Mouse (Mus musculus) megakaryocyte, embryonic 14.5 days (primary cell): ENCODE results near the gene Srms.

Experiments
- FLI1 ChIP-seq: IDR thresholded peaks from 2 replicates; pipeline ENCODE4 v1.6.1; 2012; ENCODE audit warnings: low read length, inconsistent platforms, mixed read lengths
- GATA1 ChIP-seq: IDR thresholded peaks from 3 replicates; pipeline ENCODE4 v1.6.1; 2012; ENCODE audit warnings: mixed read lengths, low read length, inconsistent platforms, borderline replicate concordance

- TF ChIP-seq GATA1 (no peak), FLI1 (no peak)
Observed at GRCm38 (mm10) chr2:181180898-181181297, 32.1 kb downstream of the Srms start.
